Mouse (Mus musculus) neural tube, embryonic 14.5 days (tissue): ENCODE measurements around the gene Alkbh6. TPM values are rescaled to one million over a fixed set of nuclear protein-coding genes. Genes with fewer than 3 reads are reported as not detected.

Experiments used
- ATAC-seq: fragments of 200-750 bp; cut with Nextera tagmentation; 2 replicates; pipeline ENCODE4 v1.8.0; 2017; ENCODE audit warnings: low read depth, mild to moderate bottlenecking, moderate TSS enrichment, moderate library complexity
- H3K27ac ChIP-seq: fragments of 300-500 bp; sonication (generic); 2 replicates; pipeline ENCODE4 v1.5.1; 2014; ENCODE audit warnings: low read depth, mild to moderate bottlenecking, control low read depth, low read length, moderate library complexity, mixed read lengths
- H3K27me3 ChIP-seq: fragments of 300-500 bp; sonication (generic); 2 replicates; pipeline ENCODE4 v1.6.1; 2014; ENCODE audit warnings: low read length; ENCODE audit not compliant: control insufficient read depth, insufficient read depth
- H3K36me3 ChIP-seq: fragments of 300-500 bp; sonication (generic); 2 replicates; pipeline ENCODE4 v1.6.1; 2014; ENCODE audit warnings: low read length, mixed read lengths; ENCODE audit not compliant: control insufficient read depth, insufficient read depth
- H3K4me1 ChIP-seq: fragments of 300-500 bp; sonication (generic); 2 replicates; pipeline ENCODE4 v1.6.1; 2014; ENCODE audit warnings: low read length; ENCODE audit not compliant: control insufficient read depth, insufficient read depth
- H3K4me2 ChIP-seq: fragments of 300-500 bp; sonication (generic); 2 replicates; pipeline ENCODE4 v1.6.1; 2014; ENCODE audit warnings: mild to moderate bottlenecking, low read depth, low read length, control low read depth
- H3K4me3 ChIP-seq: fragments of 300-500 bp; sonication (generic); 2 replicates; pipeline ENCODE4 v1.5.1; 2014; ENCODE audit warnings: low read depth, low read length, control low read depth, mixed read lengths
- H3K9ac ChIP-seq: fragments of 300-500 bp; sonication (generic); replicated peaks from 2 replicates; pipeline ENCODE4 v1.6.1; 2014; ENCODE audit warnings: low read depth, mild to moderate bottlenecking, control low read depth, low read length, mixed read lengths
- H3K9me3 ChIP-seq: fragments of 300-500 bp; sonication (generic); 2 replicates; pipeline ENCODE4 v1.6.1; 2016; ENCODE audit warnings: low read length; ENCODE audit not compliant: control insufficient read depth
- WGBS: fragments of 180-500 bp; shearing (Covaris S2); extraction: QIAGEN DNeasy Blood & Tissue Kit; methylation state at CpG from one replicate; pipeline ENCODE4 v1.1.7; 2014; 5-methylcytosine and 5-hydroxymethylcytosine counted together
- polyA plus RNA-seq: library from polyadenylated mRNA; unstranded; fragments of >200 nt; fragmentation: Nextera tagmentation; extraction: Ambion mirVana; gene quantifications from 2 replicates; pipeline ENCODE4 v1.2.1, GENCODE M21; 2014

Gene Alkbh6
- polyA plus RNA-seq, 1 experiment from 2014 or later = 137 TPM

GRCm38 (mm10) chr7:30291215-30292131 is 17.0 kb upstream of the Alkbh6 start, which contains the start of gene Clip3:
TSS of gene Clip3 (plus strand) at chr7:30291728.
- Histone ChIP-seq H3K27me3 (no peaks in the 10 kb centered on the region), H3K27ac (peak within 1 kb of the TSS; percentile 72), H3K4me1 (peaks cover 19% of the 10 kb centered on the region), H3K9me3 (no peaks in the 10 kb centered on the region), H3K36me3 (peaks cover 16% of the 10 kb centered on the region), H3K4me2 (peak within 1 kb of the TSS; percentile 93), H3K9ac (peak within 1 kb of the TSS; percentile 95), H3K4me3 (peak within 1 kb of the TSS; percentile 94)
- peak; percentile 89 for ATAC-seq
- 8% methylated on average over 35 of the region's 35 CpGs for WGBS

GRCm38 (mm10) chr7:30293795-30294194 is 14.7 kb upstream of the Alkbh6 start:
- no peak overlapping the region for H3K4me2 ChIP-seq
- H3K27me3 ChIP-seq = no peaks in the 10 kb centered on the region
- H3K36me3 ChIP-seq = peaks cover 38% of the 10 kb centered on the region
- H3K4me3 ChIP-seq = no peak overlapping the region
- WGBS = 83% methylated on average over 13 of the region's 13 CpGs
- no peaks in the 10 kb centered on the region for H3K9me3 ChIP-seq
- no peak overlapping the region for H3K27ac ChIP-seq
- no peak for ATAC-seq
- H3K9ac ChIP-seq = no peak overlapping the region; the same call in 1 of the 2 replicates
- peaks cover 19% of the 10 kb centered on the region for H3K4me1 ChIP-seq

- H3K27ac ChIP-seq = no peak overlapping the region
- no peak for ATAC-seq
- H3K4me2 ChIP-seq = no peak overlapping the region
- no peaks in the 10 kb centered on the region for H3K27me3 ChIP-seq
- no peak overlapping the region; the same call in 1 of the 2 replicates for H3K9ac ChIP-seq
- peaks cover 19% of the 10 kb centered on the region for H3K4me1 ChIP-seq
- no peaks in the 10 kb centered on the region for H3K9me3 ChIP-seq
- 93% methylated on average over 5 of the region's 5 CpGs for WGBS
- no peak overlapping the region for H3K4me3 ChIP-seq
- peaks cover 43% of the 10 kb centered on the region for H3K36me3 ChIP-seq
These were observed 14.2 kb upstream of the Alkbh6 start for GRCm38 (mm10) chr7:30294296-30294695.

- peaks cover 19% of the 10 kb centered on the region for H3K4me1 ChIP-seq
- H3K27me3 ChIP-seq = no peaks in the 10 kb centered on the region
- no peak for ATAC-seq
- peaks cover 51% of the 10 kb centered on the region for H3K36me3 ChIP-seq
- no peak overlapping the region for H3K9ac ChIP-seq
- 73% methylated on average over 10 of the region's 10 CpGs for WGBS
- H3K4me3 ChIP-seq = no peak overlapping the region
- no peak overlapping the region for H3K27ac ChIP-seq
- H3K9me3 ChIP-seq = no peaks in the 10 kb centered on the region
- H3K4me2 ChIP-seq = no peak overlapping the region
These were observed 13.4 kb upstream of the Alkbh6 start for GRCm38 (mm10) chr7:30295103-30295502.

GRCm38 (mm10) chr7:30296816-30297215 is 11.7 kb upstream of the Alkbh6 start:
- Histone ChIP-seq H3K36me3 (peaks cover 54% of the 10 kb centered on the region), H3K9me3 (no peaks in the 10 kb centered on the region), H3K4me1 (peaks cover 19% of the 10 kb centered on the region), H3K9ac (no peak overlapping the region), H3K4me2 (no peak overlapping the region), H3K27ac (no peak overlapping the region), H3K4me3 (no peak overlapping the region), H3K27me3 (no peaks in the 10 kb centered on the region)
- 95% methylated on average over 15 of the region's 15 CpGs for WGBS
- no peak for ATAC-seq

- ATAC-seq = no peak
- Histone ChIP-seq H3K9me3 (no peaks in the 10 kb centered on the region), H3K4me1 (peaks cover 17% of the 10 kb centered on the region), H3K9ac (no peak overlapping the region), H3K4me3 (no peak overlapping the region), H3K27ac (no peak overlapping the region), H3K4me2 (no peak overlapping the region), H3K27me3 (no peaks in the 10 kb centered on the region), H3K36me3 (peaks cover 58% of the 10 kb centered on the region)
- WGBS = 88% methylated on average over 16 of the region's 16 CpGs
These were observed 11.3 kb upstream of the Alkbh6 start for GRCm38 (mm10) chr7:30297266-30297665.

GRCm38 (mm10) chr7:30300914-30301313 is 7.6 kb upstream of the Alkbh6 start:
- Histone ChIP-seq H3K27ac (no peak overlapping the region), H3K36me3 (peaks cover 73% of the 10 kb centered on the region), H3K4me3 (no peak overlapping the region), H3K4me1 (no peaks in the 10 kb centered on the region), H3K4me2 (no peak overlapping the region), H3K9me3 (no peaks in the 10 kb centered on the region), H3K27me3 (no peaks in the 10 kb centered on the region), H3K9ac (no peak overlapping the region)
- 52% methylated on average over 3 of the region's 3 CpGs for WGBS
- ATAC-seq = no peak; the same call in 1 of the 2 replicates

- Histone ChIP-seq H3K27ac (no peak overlapping the region), H3K9me3 (no peaks in the 10 kb centered on the region), H3K4me2 (no peak overlapping the region), H3K4me1 (peaks cover 12% of the 10 kb centered on the region), H3K9ac (no peak overlapping the region), H3K4me3 (no peak overlapping the region), H3K36me3 (peaks cover 40% of the 10 kb centered on the region), H3K27me3 (no peaks in the 10 kb centered on the region)
- 91% methylated on average over 16 of the region's 16 CpGs for WGBS
- ATAC-seq = no peak
These were observed 2.3 kb upstream of the Alkbh6 start for GRCm38 (mm10) chr7:30306083-30306779.
